ENCODE assay signal across 8 mouse cellular contexts in the genomic region with DNA sequence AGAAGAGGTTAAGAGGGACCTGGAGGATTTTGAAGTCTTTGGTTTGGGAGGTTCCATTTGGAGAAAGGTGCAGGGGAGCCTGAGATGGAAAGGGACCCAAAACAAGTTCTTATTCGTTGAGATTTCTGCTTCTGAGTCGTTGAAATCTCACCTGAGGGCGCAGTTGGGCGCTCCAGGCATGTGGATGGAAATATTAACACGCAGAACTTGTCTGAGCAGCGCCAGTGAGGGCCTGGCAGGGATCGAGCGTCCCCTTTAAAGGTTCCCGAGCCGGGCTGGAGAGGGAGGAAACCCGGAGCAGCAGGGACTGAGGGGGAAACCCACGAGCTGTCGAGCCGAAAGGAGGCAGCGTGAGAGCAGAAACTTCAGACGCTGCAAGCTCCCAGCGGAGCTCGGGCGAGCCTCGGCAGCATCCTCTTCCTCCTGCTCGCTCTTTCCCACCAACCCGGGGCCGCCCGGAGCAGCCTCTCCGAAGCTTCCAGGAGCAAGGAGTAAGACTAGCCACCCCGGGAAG.
DNase-seq lines count a peak whose midpoint lies in the region; ATAC-seq and TF ChIP-seq lines count a peak whose summit lies in the region.

No protein-coding gene starts in this region.

- no peak for TF ChIP-seq CTCF in small intestine, adult 2 months (IDR thresholded peaks at IDR 0.05; ENCODE audit: extremely low read depth, insufficient read length, insufficient replicate concordance, low read depth, low read length)

- ATAC-seq in intestine, embryonic 15.5 days, result peak; percentile 90

- WGBS in intestine, embryonic 15.5 days, result under 1% methylated on average over 26 of the region's 26 CpGs
- 0% methylated on average over 26 of the region's 26 CpGs for WGBS in midbrain, embryonic 10.5 days
- 1% methylated on average over 26 of the region's 26 CpGs for WGBS in small intestine, adult 2 months

- H3K9ac ChIP-seq in intestine, embryonic 15.5 days, result peak overlapping the region; percentile 69

- H3K27ac ChIP-seq in intestine, embryonic 15.5 days, result peak overlapping the region; percentile 96
- H3K27ac ChIP-seq in midbrain, embryonic 10.5 days (replicated peaks), result peak overlapping the region; percentile 94
- H3K27ac ChIP-seq in small intestine, adult 2 months (ENCODE audit: insufficient read depth, low read depth, low read length), result peak overlapping the region; percentile 46; the same call in 1 of the 2 replicates

- no peaks in the 10 kb centered on the region for H3K27me3 ChIP-seq in intestine, embryonic 15.5 days (replicated peaks)
- peaks cover 17% of the 10 kb centered on the region for H3K27me3 ChIP-seq in midbrain, embryonic 10.5 days (ENCODE audit: low read depth, poor library complexity, severe bottlenecking)
- H3K27me3 ChIP-seq in small intestine, adult 2 months (ENCODE audit: control insufficient read depth, insufficient read depth, low read length), result no peaks in the 10 kb centered on the region

- intact Hi-C loops in gastrocnemius, postnatal 36 days (cut with DNase I), result no loop called here
- intact Hi-C loops in left cerebral cortex, postnatal 25 days (cut with DNase I), result loop anchor here (5.0 kb wide), 1 partner anchor 319 kb away; no protein-coding TSS in a partner anchor

- H3K9me3 ChIP-seq in intestine, embryonic 15.5 days, result no peaks in the 10 kb centered on the region
- H3K9me3 ChIP-seq in midbrain, embryonic 10.5 days (replicated peaks), result no peaks in the 10 kb centered on the region

- TF ChIP-seq POLR2A in small intestine, adult 2 months (IDR thresholded peaks at IDR 0.05; ENCODE audit: low read depth, low read length), result no peak

- peak; percentile 84 for DNase-seq in adrenal gland, postnatal 14 days
- peak; percentile 77 for DNase-seq in embryo, embryonic 11.5 days (ENCODE audit: low read depth, low spot score)
- DNase-seq in gastrocnemius, postnatal 36 days, result peak; percentile 53 to 56
- peak; percentile 74 to 80 for DNase-seq in left cerebral cortex, postnatal 25 days (ENCODE audit: low spot score in 2 of 2)
- peak; percentile 90 for DNase-seq in midbrain, embryonic 10.5 days (ENCODE audit: low spot score)
- DNase-seq in spleen, postnatal 36 days (ENCODE audit: low spot score in 2 of 2), result no peak

- H3K4me3 ChIP-seq in intestine, embryonic 15.5 days (replicated peaks), result peak overlapping the region; percentile 76
- H3K4me3 ChIP-seq in midbrain, embryonic 10.5 days, result peak overlapping the region; percentile 92
- peak overlapping the region; percentile 60 for H3K4me3 ChIP-seq in small intestine, adult 2 months (ENCODE audit: low read depth, low read length)

- H3K4me1 ChIP-seq in intestine, embryonic 15.5 days (replicated peaks), result no peaks in the 10 kb centered on the region
- H3K4me1 ChIP-seq in midbrain, embryonic 10.5 days, result peaks cover 49% of the 10 kb centered on the region
- no peaks in the 10 kb centered on the region for H3K4me1 ChIP-seq in small intestine, adult 2 months (ENCODE audit: control insufficient read depth, insufficient read depth, insufficient read length, low read length)

- peak overlapping the region; percentile 89 for H3K4me2 ChIP-seq in intestine, embryonic 15.5 days (replicated peaks)

- no peaks in the 10 kb centered on the region for H3K36me3 ChIP-seq in intestine, embryonic 15.5 days
- H3K36me3 ChIP-seq in midbrain, embryonic 10.5 days, result peaks cover 4% of the 10 kb centered on the region; the same call in 1 of the 2 replicates
- H3K36me3 ChIP-seq in small intestine, adult 2 months (ENCODE audit: control insufficient read depth, insufficient read depth, low read length), result no peaks in the 10 kb centered on the region

Comparison
In these comparisons a context has a peak if more than half of its experiments do, and no peak if none do; other contexts are left out.
1. DNase-seq: peak in adrenal gland, postnatal 14 days (single experiment), embryo, embryonic 11.5 days (single experiment), gastrocnemius, postnatal 36 days (2 of 2), left cerebral cortex, postnatal 25 days (2 of 2) and midbrain, embryonic 10.5 days (single experiment); none in spleen, postnatal 36 days (0 of 2).
2. H3K27ac ChIP-seq: peak in every context shown above with its lines; median percentile 96 in intestine, embryonic 15.5 days; 94 in midbrain, embryonic 10.5 days; 46 in small intestine, adult 2 months.
3. Peak in every context shown above with its lines, with median percentiles within 50 percentile points of each other: H3K4me3 ChIP-seq.